Mouse (Mus musculus): ENCODE measurements around the gene Stc2. TPM values are rescaled to one million over a fixed set of nuclear protein-coding genes. Genes with fewer than 3 reads are reported as not detected.

Gene Stc2
- polyA plus RNA-seq (2015; fragmentation: Nextera tagmentation; extraction: Ambion mirVana) = 0.54 and 0.69 TPM in 2 replicates

- peak; percentile 47 for DNase-seq
- under 1% methylated on average over 51 of the region's 51 CpGs for WGBS (ENCODE audit: insufficient replicate concordance)
- no peaks in the 10 kb centered on the region for H3K9me3 ChIP-seq (replicated peaks)
- ATAC-seq (ENCODE audit: low read depth) = peak; percentile 67
- peak within 1 kb of the TSS; percentile 55 for H3K4me3 ChIP-seq (replicated peaks)
- H3K36me3 ChIP-seq = no peaks in the 10 kb centered on the region
- peaks cover 58% of the 10 kb centered on the region for H3K27me3 ChIP-seq
- no peak within 1 kb of the TSS for H3K27ac ChIP-seq
- peak within 1 kb of the TSS; percentile 73 for H3K4me2 ChIP-seq
- peaks cover 18% of the 10 kb centered on the region for H3K4me1 ChIP-seq (replicated peaks)
- H3K9ac ChIP-seq = peak within 1 kb of the TSS; percentile 52
These were observed at the start of gene Stc2 for GRCm38 (mm10) chr11:31369648-31370286. TSS of gene Stc2 (minus strand) at chr11:31370074.

- WGBS (ENCODE audit: insufficient replicate concordance) = 60% methylated on average over 5 of the region's 5 CpGs
- H3K9ac ChIP-seq = no peak overlapping the region
These were observed 47.2 kb upstream of the Stc2 start for GRCm38 (mm10) chr11:31417071-31417470.

GRCm38 (mm10) chr11:31412376-31412775, 42.5 kb upstream of the Stc2 start:
- Histone ChIP-seq H3K4me3 (replicated peaks) (no peak overlapping the region), H3K27me3 (no peaks in the 10 kb centered on the region), H3K4me1 (replicated peaks) (no peaks in the 10 kb centered on the region), H3K9ac (no peak overlapping the region), H3K27ac (no peak overlapping the region), H3K9me3 (replicated peaks) (no peaks in the 10 kb centered on the region), H3K4me2 (no peak overlapping the region), H3K36me3 (no peaks in the 10 kb centered on the region)
- 48% methylated on average over 3 of the region's 3 CpGs for WGBS (ENCODE audit: insufficient replicate concordance)
- no peak for DNase-seq
- ATAC-seq (ENCODE audit: low read depth) = no peak

More at GRCm38 (mm10) chr11:31417071-31417470, 47.2 kb upstream of the Stc2 start:
- Histone ChIP-seq H3K4me2 (no peak overlapping the region), H3K9me3 (replicated peaks) (no peaks in the 10 kb centered on the region), H3K36me3 (no peaks in the 10 kb centered on the region), H3K27me3 (no peaks in the 10 kb centered on the region), H3K4me3 (replicated peaks) (no peak overlapping the region), H3K4me1 (replicated peaks) (no peaks in the 10 kb centered on the region), H3K27ac (no peak overlapping the region)
- ATAC-seq (ENCODE audit: low read depth) = no peak
- DNase-seq = no peak

GRCm38 (mm10) chr11:31406736-31407135, 36.9 kb upstream of the Stc2 start:
- 59% methylated on average over 1 of the region's 1 CpGs for WGBS (ENCODE audit: insufficient replicate concordance)
- Histone ChIP-seq H3K4me2 (no peak overlapping the region), H3K27ac (no peak overlapping the region), H3K4me3 (replicated peaks) (no peak overlapping the region), H3K9ac (no peak overlapping the region), H3K4me1 (replicated peaks) (no peaks in the 10 kb centered on the region), H3K27me3 (no peaks in the 10 kb centered on the region), H3K36me3 (no peaks in the 10 kb centered on the region), H3K9me3 (replicated peaks) (no peaks in the 10 kb centered on the region)
- no peak for ATAC-seq (ENCODE audit: low read depth)
- DNase-seq = no peak

- 62% methylated on average over 1 of the region's 1 CpGs for WGBS (ENCODE audit: insufficient replicate concordance)
- H3K9ac ChIP-seq = no peak overlapping the region
- ATAC-seq (ENCODE audit: low read depth) = no peak
These were observed 33.2 kb upstream of the Stc2 start for GRCm38 (mm10) chr11:31403080-31403479.

GRCm38 (mm10) chr11:31398604-31399003, 28.7 kb upstream of the Stc2 start:
- no peak overlapping the region for H3K27ac ChIP-seq
- H3K4me2 ChIP-seq = no peak overlapping the region
- ATAC-seq (ENCODE audit: low read depth) (no peak), DNase-seq (no peak)
- no peaks in the 10 kb centered on the region for H3K36me3 ChIP-seq
- 37% methylated on average over 2 of the region's 2 CpGs for WGBS (ENCODE audit: insufficient replicate concordance)
- H3K27me3 ChIP-seq = no peaks in the 10 kb centered on the region
- no peak overlapping the region for H3K4me3 ChIP-seq (replicated peaks)
- no peaks in the 10 kb centered on the region for H3K4me1 ChIP-seq (replicated peaks)
- H3K9ac ChIP-seq = no peak overlapping the region
- no peaks in the 10 kb centered on the region for H3K9me3 ChIP-seq (replicated peaks)

More at GRCm38 (mm10) chr11:31403080-31403479, 33.2 kb upstream of the Stc2 start:
- no peak overlapping the region for H3K4me2 ChIP-seq
- no peaks in the 10 kb centered on the region for H3K9me3 ChIP-seq (replicated peaks)
- H3K27me3 ChIP-seq = no peaks in the 10 kb centered on the region
- H3K27ac ChIP-seq = no peak overlapping the region
- H3K4me1 ChIP-seq (replicated peaks) = no peaks in the 10 kb centered on the region
- no peaks in the 10 kb centered on the region for H3K36me3 ChIP-seq
- no peak for DNase-seq
- H3K4me3 ChIP-seq (replicated peaks) = no peak overlapping the region

- ATAC-seq (ENCODE audit: low read depth) = no peak
- 45% methylated on average over 6 of the region's 6 CpGs for WGBS (ENCODE audit: insufficient replicate concordance)
These were observed 27.0 kb upstream of the Stc2 start for GRCm38 (mm10) chr11:31396638-31397417.

GRCm38 (mm10) chr11:31394026-31394425, 24.2 kb upstream of the Stc2 start:
- no peaks in the 10 kb centered on the region for H3K36me3 ChIP-seq
- WGBS (ENCODE audit: insufficient replicate concordance) = 48% methylated on average over 6 of the region's 6 CpGs
- H3K4me1 ChIP-seq (replicated peaks) = no peaks in the 10 kb centered on the region
- H3K4me2 ChIP-seq = no peak overlapping the region
- H3K9me3 ChIP-seq (replicated peaks) = no peaks in the 10 kb centered on the region
- no peak overlapping the region for H3K4me3 ChIP-seq (replicated peaks)
- no peak overlapping the region for H3K9ac ChIP-seq
- ATAC-seq (ENCODE audit: low read depth) (no peak), DNase-seq (no peak)
- no peak overlapping the region for H3K27ac ChIP-seq
- H3K27me3 ChIP-seq = no peaks in the 10 kb centered on the region

More at GRCm38 (mm10) chr11:31396638-31397417, 27.0 kb upstream of the Stc2 start:
- no peak overlapping the region for H3K27ac ChIP-seq
- no peaks in the 10 kb centered on the region for H3K9me3 ChIP-seq (replicated peaks)
- no peak for DNase-seq
- H3K36me3 ChIP-seq = no peaks in the 10 kb centered on the region
- H3K4me2 ChIP-seq = no peak overlapping the region
- H3K4me1 ChIP-seq (replicated peaks) = no peaks in the 10 kb centered on the region
- no peak overlapping the region for H3K4me3 ChIP-seq (replicated peaks)
- H3K27me3 ChIP-seq = no peaks in the 10 kb centered on the region
- H3K9ac ChIP-seq = no peak overlapping the region

- no peaks in the 10 kb centered on the region for H3K4me1 ChIP-seq (replicated peaks)
- no peak overlapping the region for H3K9ac ChIP-seq
- DNase-seq (no peak), ATAC-seq (ENCODE audit: low read depth) (no peak)
- no peak overlapping the region for H3K4me2 ChIP-seq
- no peaks in the 10 kb centered on the region for H3K9me3 ChIP-seq (replicated peaks)
- 61% methylated on average over 5 of the region's 5 CpGs for WGBS (ENCODE audit: insufficient replicate concordance)
- no peak overlapping the region for H3K27ac ChIP-seq
- H3K4me3 ChIP-seq (replicated peaks) = no peak overlapping the region
- no peaks in the 10 kb centered on the region for H3K27me3 ChIP-seq
- H3K36me3 ChIP-seq = no peaks in the 10 kb centered on the region
These were observed 22.5 kb upstream of the Stc2 start for GRCm38 (mm10) chr11:31392340-31392739.

- no peak overlapping the region for H3K9ac ChIP-seq
- H3K4me2 ChIP-seq = no peak overlapping the region
- H3K27ac ChIP-seq = no peak overlapping the region
- H3K4me3 ChIP-seq (replicated peaks) = no peak overlapping the region
- DNase-seq = no peak
- H3K9me3 ChIP-seq (replicated peaks) = no peaks in the 10 kb centered on the region
- H3K27me3 ChIP-seq = no peaks in the 10 kb centered on the region
- H3K4me1 ChIP-seq (replicated peaks) = no peaks in the 10 kb centered on the region
- WGBS (ENCODE audit: insufficient replicate concordance) = 64% methylated on average over 4 of the region's 4 CpGs
- ATAC-seq (ENCODE audit: low read depth) = no peak
- H3K36me3 ChIP-seq = no peaks in the 10 kb centered on the region
These were observed 19.0 kb upstream of the Stc2 start for GRCm38 (mm10) chr11:31388890-31389289.

GRCm38 (mm10) chr11:31387526-31387925, 17.7 kb upstream of the Stc2 start:
- Histone ChIP-seq H3K27ac (no peak overlapping the region), H3K27me3 (no peaks in the 10 kb centered on the region), H3K36me3 (no peaks in the 10 kb centered on the region), H3K4me2 (no peak overlapping the region), H3K4me3 (replicated peaks) (no peak overlapping the region), H3K4me1 (replicated peaks) (no peaks in the 10 kb centered on the region), H3K9me3 (replicated peaks) (no peaks in the 10 kb centered on the region), H3K9ac (no peak overlapping the region)
- ATAC-seq (ENCODE audit: low read depth) = no peak
- WGBS (ENCODE audit: insufficient replicate concordance) = 69% methylated on average over 5 of the region's 5 CpGs
- no peak for DNase-seq
